Mouse (Mus musculus) liver, embryonic 11.5 days (tissue): ENCODE measurements around the gene Amn. TPM values are rescaled to one million over a fixed set of nuclear protein-coding genes. Genes with fewer than 3 reads are reported as not detected.

Experiments
- ATAC-seq: fragments of 200-750 bp; cut with Nextera tagmentation; replicated peaks from 2 replicates; pipeline ENCODE4 v1.8.0; 2017; ENCODE audit warnings: moderate number of reproducible peaks, mild to moderate bottlenecking, moderate TSS enrichment, moderate library complexity; ENCODE audit not compliant: low FRiP score
- DNase-seq: peaks from one replicate; pipeline ENCODE4 v3.0.0-alpha.2; 2017; ENCODE audit warnings: low spot score
- H3K27ac ChIP-seq: fragments of 300-500 bp; sonication (generic); 2 replicates; pipeline ENCODE4 v1.5.1; 2014; ENCODE audit warnings: mild to moderate bottlenecking, low read depth, low read length, control low read depth
- H3K27me3 ChIP-seq: fragments of 300-500 bp; sonication (generic); replicated peaks from 2 replicates; pipeline ENCODE4 v1.6.1; 2014; ENCODE audit warnings: low read length, mixed read lengths; ENCODE audit not compliant: control insufficient read depth, insufficient read depth
- H3K36me3 ChIP-seq: fragments of 300-500 bp; sonication (generic); 2 replicates; pipeline ENCODE4 v1.6.1; 2014; ENCODE audit warnings: mild to moderate bottlenecking, low read length, moderate library complexity, mixed read lengths; ENCODE audit not compliant: control insufficient read depth, insufficient read depth
- H3K4me1 ChIP-seq: fragments of 300-500 bp; sonication (generic); replicated peaks from 2 replicates; pipeline ENCODE4 v1.6.1; 2014; ENCODE audit warnings: low read length, mixed read lengths; ENCODE audit not compliant: control insufficient read depth, insufficient read depth
- H3K4me2 ChIP-seq: fragments of 300-500 bp; sonication (generic); 2 replicates; pipeline ENCODE4 v1.6.1; 2014; ENCODE audit warnings: mild to moderate bottlenecking, control low read depth, moderate library complexity
- H3K4me3 ChIP-seq: fragments of 300-500 bp; sonication (generic); 2 replicates; pipeline ENCODE4 v1.5.1; 2014; ENCODE audit warnings: low read depth, low read length, control low read depth
- H3K9ac ChIP-seq: fragments of 300-500 bp; sonication (generic); 2 replicates; pipeline ENCODE4 v1.6.1; 2014; ENCODE audit warnings: low read depth, low read length, control low read depth
- H3K9me3 ChIP-seq: fragments of 300-500 bp; sonication (generic); 2 replicates; pipeline ENCODE4 v1.6.1; 2016; ENCODE audit warnings: low read length, inconsistent platforms, mixed read lengths; ENCODE audit not compliant: control insufficient read depth
- WGBS: fragments of 180-500 bp; shearing (Covaris S2); extraction: QIAGEN DNeasy Blood & Tissue Kit; methylation state at CpG from one replicate; pipeline ENCODE4 v1.1.7; 2014; 5-methylcytosine and 5-hydroxymethylcytosine counted together
- polyA plus RNA-seq: library from polyadenylated mRNA; unstranded; fragments of >200 nt; fragmentation: Nextera tagmentation; extraction: Ambion mirVana; gene quantifications from 2 replicates; pipeline ENCODE4 v1.2.1, GENCODE M21; 2014

Amn gene
- polyA plus RNA-seq, 1 experiment from 2014 or later: 1.7 TPM

DNA sequence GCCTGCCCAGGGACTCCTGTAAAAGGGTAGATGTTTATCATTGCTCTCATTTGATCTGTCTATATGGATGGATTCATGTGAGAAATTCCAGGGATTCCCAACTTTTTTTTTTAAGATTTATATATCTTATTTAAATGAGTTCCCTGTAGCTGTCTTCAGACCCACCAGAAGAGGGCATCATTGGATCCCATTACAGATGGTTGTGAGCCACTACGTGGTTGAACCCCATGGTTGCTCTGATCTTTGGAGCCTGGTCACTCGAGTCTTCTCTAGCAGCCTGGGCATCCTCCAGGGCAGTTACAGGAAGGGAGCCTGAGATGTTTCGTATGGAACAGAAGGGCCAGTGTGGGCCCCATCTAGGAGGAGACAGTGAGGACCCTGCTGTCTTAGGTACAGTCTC, 21.8 kb upstream of the Amn start:
- Histone ChIP-seq H3K36me3 (peaks cover 2% of the 10 kb centered on the region; the same call in 1 of the 2 replicates), H3K4me1 (peaks cover 9% of the 10 kb centered on the region), H3K4me2 (no peak overlapping the region), H3K9me3 (no peaks in the 10 kb centered on the region), H3K4me3 (no peak overlapping the region), H3K27me3 (no peaks in the 10 kb centered on the region), H3K27ac (no peak overlapping the region), H3K9ac (no peak overlapping the region)
- 55% methylated on average over 3 of the region's 3 CpGs for WGBS
- ATAC-seq: no peak
- DNase-seq: no peak

DNA sequence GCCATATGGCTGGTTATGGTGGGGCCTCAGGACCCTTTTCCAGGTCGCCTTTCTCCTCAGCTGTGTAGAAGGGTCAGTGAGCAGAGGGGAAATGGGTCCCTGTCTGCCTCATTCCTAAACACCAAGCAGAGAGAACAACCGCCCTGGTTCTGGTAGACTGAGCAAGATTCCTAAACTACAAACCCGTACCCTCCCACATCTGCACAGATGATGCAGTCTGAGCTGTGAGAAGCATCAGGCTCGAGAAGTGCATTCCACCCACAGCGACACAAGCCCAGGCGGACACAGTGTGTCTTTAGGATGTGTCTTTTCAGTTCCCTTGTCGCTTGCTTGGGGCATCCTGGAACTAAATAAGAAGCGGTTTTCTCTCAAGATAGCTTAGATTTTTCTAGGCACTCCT, 20.8 kb upstream of the Amn start:
- no peak overlapping the region for H3K4me3 ChIP-seq
- 83% methylated on average over 8 of the region's 8 CpGs for WGBS
- DNase-seq (no peak), ATAC-seq (no peak)
- no peak overlapping the region for H3K4me2 ChIP-seq
- peaks cover 9% of the 10 kb centered on the region for H3K4me1 ChIP-seq
- no peak overlapping the region for H3K9ac ChIP-seq
- H3K27me3 ChIP-seq: no peaks in the 10 kb centered on the region
- no peak overlapping the region for H3K27ac ChIP-seq
- peaks cover 2% of the 10 kb centered on the region; the same call in 1 of the 2 replicates for H3K36me3 ChIP-seq
- H3K9me3 ChIP-seq: no peaks in the 10 kb centered on the region

GRCm38 (mm10) chr12:111251227-111251626, 19.7 kb upstream of the Amn start:
- no peaks in the 10 kb centered on the region for H3K27me3 ChIP-seq
- no peak overlapping the region for H3K27ac ChIP-seq
- no peak for DNase-seq
- H3K36me3 ChIP-seq: peaks cover 9% of the 10 kb centered on the region; the same call in 1 of the 2 replicates
- WGBS: 80% methylated on average over 9 of the region's 9 CpGs
- H3K4me1 ChIP-seq: peaks cover 9% of the 10 kb centered on the region
- no peak overlapping the region for H3K4me2 ChIP-seq
- H3K9ac ChIP-seq: no peak overlapping the region
- H3K4me3 ChIP-seq: no peak overlapping the region
- ATAC-seq: no peak
- H3K9me3 ChIP-seq: no peaks in the 10 kb centered on the region

DNA sequence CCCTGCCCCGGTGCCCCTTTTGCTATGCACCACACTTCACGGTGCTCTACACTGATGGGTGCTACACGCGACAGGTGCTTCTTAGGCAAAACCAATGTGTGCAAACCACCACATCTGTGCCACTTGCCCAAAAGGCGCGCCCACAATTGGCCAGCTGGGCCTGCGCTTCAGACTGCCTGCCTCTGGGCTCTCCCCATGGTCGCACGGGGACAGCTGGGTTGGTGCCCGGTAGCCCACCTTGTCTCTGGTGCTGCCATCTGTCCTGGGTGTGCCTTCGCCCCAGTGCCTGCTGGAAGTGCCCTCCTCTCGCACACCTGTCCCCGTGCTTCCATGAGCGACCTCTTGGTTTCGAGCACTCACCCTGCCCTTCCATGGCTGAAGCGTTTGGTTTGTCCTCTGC, 7.2 kb upstream of the Amn start:
- 93% methylated on average over 16 of the region's 16 CpGs for WGBS
- Histone ChIP-seq H3K4me1 (peaks cover 22% of the 10 kb centered on the region), H3K4me2 (no peak overlapping the region), H3K4me3 (no peak overlapping the region), H3K36me3 (0 out of 2 replicates have a peak, but pooled peaks cover 2% of the 10 kb centered on the region), H3K27me3 (no peaks in the 10 kb centered on the region; the same call in 1 of the 2 replicates), H3K9ac (no peak overlapping the region), H3K9me3 (no peaks in the 10 kb centered on the region), H3K27ac (no peak overlapping the region)
- DNase-seq (no peak), ATAC-seq (no peak)

- ATAC-seq (no peak), DNase-seq (no peak)
- Histone ChIP-seq H3K9ac (no peak overlapping the region), H3K4me1 (peaks cover 22% of the 10 kb centered on the region), H3K27me3 (peaks cover 12% of the 10 kb centered on the region), H3K4me2 (no peak overlapping the region), H3K9me3 (no peaks in the 10 kb centered on the region), H3K4me3 (no peak overlapping the region), H3K36me3 (0 out of 2 replicates have a peak, but pooled peaks cover 2% of the 10 kb centered on the region), H3K27ac (no peak overlapping the region)
- 80% methylated on average over 5 of the region's 5 CpGs for WGBS
Measured at GRCm38 (mm10) chr12:111265212-111265611, 5.7 kb upstream of the Amn start.

DNA sequence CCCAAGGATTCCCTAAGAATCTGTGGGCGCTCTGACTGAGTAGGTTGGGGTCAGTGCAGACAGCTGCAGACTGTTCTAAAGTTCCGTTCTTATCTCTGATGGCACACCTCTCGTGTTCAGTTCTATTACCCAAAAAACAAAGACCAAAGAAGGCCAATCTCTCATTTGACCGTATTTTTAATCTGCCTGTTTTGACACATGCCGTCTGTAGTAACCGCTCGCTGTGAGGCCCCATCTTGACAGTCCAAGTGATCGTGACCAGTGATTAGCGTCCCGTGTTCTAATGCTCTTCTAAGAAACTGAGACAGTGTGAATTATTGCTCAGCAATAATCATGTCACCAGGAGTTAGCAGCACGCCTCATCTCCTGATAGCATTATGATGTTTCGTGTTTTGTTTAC, 4.3 kb upstream of the Amn start:
- DNase-seq: no peak
- no peak overlapping the region for H3K4me2 ChIP-seq

DNA sequence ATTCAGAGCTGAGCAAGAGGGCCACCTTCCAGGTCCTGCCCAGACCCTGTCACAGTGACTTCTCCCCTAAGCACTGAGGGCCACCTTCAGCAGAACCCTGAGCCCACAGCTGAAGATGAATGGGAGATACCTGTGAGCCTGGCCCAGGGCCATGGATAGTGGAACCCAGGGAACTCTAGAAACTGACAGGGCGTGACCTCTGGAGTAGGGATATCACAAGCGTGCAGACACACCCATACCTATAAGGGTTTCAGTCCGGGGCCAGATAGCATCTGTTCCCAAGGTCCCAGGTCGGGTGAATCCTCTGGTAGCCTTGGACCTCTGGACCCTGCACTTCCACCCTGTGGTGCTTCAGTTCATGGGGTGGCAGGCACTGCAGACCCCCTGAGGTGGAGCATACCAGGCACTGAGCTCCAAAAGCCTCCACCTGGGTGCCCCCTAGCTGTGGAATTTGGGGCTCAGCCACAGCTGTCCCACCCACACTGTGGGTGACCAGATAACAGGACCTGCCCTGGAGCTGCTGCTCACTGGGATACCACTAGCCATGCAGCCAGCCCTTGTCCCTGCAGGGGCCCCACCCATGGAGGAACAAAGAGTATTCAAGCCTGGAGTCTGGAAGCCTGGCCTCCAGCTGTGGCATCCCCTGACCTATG, 3.1 kb upstream of the Amn start:
- Histone ChIP-seq H3K36me3 (no peaks in the 10 kb centered on the region), H3K27ac (peak overlapping the region; percentile 75), H3K4me1 (peaks cover 31% of the 10 kb centered on the region), H3K27me3 (peaks cover 38% of the 10 kb centered on the region), H3K4me3 (no peak overlapping the region), H3K9me3 (no peaks in the 10 kb centered on the region), H3K4me2 (0 out of 2 replicates have a peak overlapping the region, but pooled peaks have one; percentile 21), H3K9ac (peak overlapping the region; percentile 30)
- DNase-seq: no peak
- ATAC-seq: peak; percentile 77
- 56% methylated on average over 4 of the region's 4 CpGs for WGBS

More for the DNA sequence above, 4.3 kb upstream of the Amn start:
- Histone ChIP-seq H3K4me1 (peaks cover 30% of the 10 kb centered on the region), H3K27me3 (peaks cover 26% of the 10 kb centered on the region), H3K4me3 (no peak overlapping the region), H3K36me3 (0 out of 2 replicates have a peak, but pooled peaks cover 2% of the 10 kb centered on the region), H3K9me3 (no peaks in the 10 kb centered on the region), H3K9ac (no peak overlapping the region), H3K27ac (peak overlapping the region; percentile 54; the same call in 1 of the 2 replicates)
- 61% methylated on average over 12 of the region's 12 CpGs for WGBS
- peak; percentile 57 for ATAC-seq

- ATAC-seq (no peak), DNase-seq (no peak)
- peaks cover 74% of the 10 kb centered on the region for H3K27me3 ChIP-seq
- H3K27ac ChIP-seq: no peak overlapping the region
- peaks cover 39% of the 10 kb centered on the region for H3K4me1 ChIP-seq
- H3K4me2 ChIP-seq: peak overlapping the region; percentile 38
- H3K9ac ChIP-seq: no peak overlapping the region
- 0 out of 2 replicates have a peak overlapping the region, but pooled peaks have one; percentile 13 for H3K4me3 ChIP-seq
- WGBS: 5% methylated on average over 28 of the region's 28 CpGs
- H3K36me3 ChIP-seq: no peaks in the 10 kb centered on the region
- no peaks in the 10 kb centered on the region for H3K9me3 ChIP-seq
Measured at GRCm38 (mm10) chr12:111271406-111271805, 511 bp downstream of the Amn start.

DNA sequence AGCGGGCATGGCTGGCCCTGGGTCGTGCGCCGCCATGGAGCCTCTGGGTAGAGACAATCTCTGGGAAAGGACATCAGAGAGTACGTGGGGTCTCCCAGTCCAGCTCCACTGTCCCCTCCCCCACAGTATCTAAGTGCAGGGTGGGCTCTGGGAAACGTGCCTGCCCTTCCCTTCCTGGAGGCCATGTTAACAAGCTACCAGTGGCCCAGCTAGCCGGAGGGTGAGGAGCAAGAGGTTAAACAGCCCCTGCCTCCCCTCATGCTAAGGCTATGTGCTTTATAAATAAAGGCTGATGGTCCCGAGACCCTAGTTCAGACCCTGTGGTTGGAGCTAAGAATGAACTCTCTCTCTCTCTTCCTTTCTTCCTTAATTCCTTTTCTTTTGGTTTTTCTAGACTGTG, 1.1 kb downstream of the Amn start:
- Histone ChIP-seq H3K4me2 (peak overlapping the region; percentile 38), H3K9me3 (no peaks in the 10 kb centered on the region), H3K4me3 (0 out of 2 replicates have a peak overlapping the region, but pooled peaks have one; percentile 13), H3K27ac (no peak overlapping the region), H3K27me3 (peaks cover 80% of the 10 kb centered on the region), H3K36me3 (no peaks in the 10 kb centered on the region), H3K9ac (no peak overlapping the region), H3K4me1 (peaks cover 37% of the 10 kb centered on the region)
- no peak for DNase-seq
- 19% methylated on average over 8 of the region's 8 CpGs for WGBS
- ATAC-seq: no peak
